Mouse (Mus musculus): ENCODE results near the gene Arhgef3. TPM values are rescaled to one million over a fixed set of nuclear protein-coding genes. Genes with fewer than 3 reads are reported as not detected.
A peak's percentile ranks its signal among the peaks of the same experiment; 100 is the strongest.

Gene Arhgef3
- polyA plus RNA-seq, 1 experiment from 2014 or later: 2.2 TPM

- Histone ChIP-seq H3K27me3 (ENCODE audit: control insufficient read depth, insufficient read depth, low read length) (no peaks in the 10 kb centered on the region), H3K4me2 (no peak overlapping the region), H3K4me3 (ENCODE audit: low read depth, low read length) (no peak overlapping the region), H3K9ac (ENCODE audit: low read length) (no peak overlapping the region), H3K4me1 (ENCODE audit: control insufficient read depth, insufficient read depth, low read length) (no peaks in the 10 kb centered on the region), H3K36me3 (ENCODE audit: control insufficient read depth, insufficient read depth, low read length) (no peaks in the 10 kb centered on the region), H3K27ac (ENCODE audit: low read depth, low read length) (no peak overlapping the region), H3K9me3 (ENCODE audit: control insufficient read depth, low read length) (no peaks in the 10 kb centered on the region)
- ATAC-seq (ENCODE audit: low FRiP score) (no peak), DNase-seq (ENCODE audit: low spot score, missing footprints) (no peak)
- WGBS: 84% methylated on average over 11 of the region's 11 CpGs
These were observed 60.6 kb downstream of the Arhgef3 start for GRCm38 (mm10) chr14:27175343-27175742.

DNA sequence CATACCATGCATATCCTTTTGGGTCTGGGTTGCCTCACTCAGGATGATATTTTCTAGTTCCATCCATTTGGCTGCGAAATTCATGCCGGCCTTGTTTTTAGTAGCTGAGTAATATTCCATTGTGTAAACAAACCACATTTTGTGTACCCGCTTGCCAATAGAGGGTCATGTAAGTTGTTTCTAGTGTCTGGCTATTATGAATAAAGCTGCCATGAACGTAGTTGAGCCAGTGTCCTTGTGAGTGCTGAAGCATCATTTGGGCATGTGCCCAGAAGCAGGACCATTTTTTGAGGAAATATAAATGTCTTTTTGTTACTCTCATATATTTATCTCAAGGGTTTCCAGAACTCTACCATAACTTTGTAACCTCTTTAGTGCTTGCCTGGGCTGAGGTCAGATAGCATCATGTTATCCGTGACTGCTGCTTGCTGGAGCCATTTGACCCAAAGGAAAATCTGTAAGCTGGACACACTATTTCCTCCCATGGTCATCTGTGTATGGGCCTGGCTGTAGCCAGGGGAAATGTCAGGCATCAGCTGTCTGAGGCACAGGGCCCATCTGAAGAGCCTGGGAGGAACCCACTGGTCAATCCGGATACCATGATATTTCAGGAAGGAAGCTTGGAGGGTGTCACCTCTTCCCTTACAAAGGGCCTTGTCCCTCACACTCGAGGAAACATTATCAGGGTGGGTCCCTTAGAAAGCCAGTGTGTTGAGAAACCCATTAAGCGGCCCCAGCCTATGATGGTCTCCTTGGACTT is 63.3 kb downstream of the Arhgef3 start:
- no peak for DNase-seq (ENCODE audit: low spot score, missing footprints)
- Histone ChIP-seq H3K9me3 (ENCODE audit: control insufficient read depth, low read length) (no peaks in the 10 kb centered on the region), H3K9ac (ENCODE audit: low read length) (no peak overlapping the region), H3K4me1 (ENCODE audit: control insufficient read depth, insufficient read depth, low read length) (no peaks in the 10 kb centered on the region), H3K27ac (ENCODE audit: low read depth, low read length) (no peak overlapping the region), H3K36me3 (ENCODE audit: control insufficient read depth, insufficient read depth, low read length) (no peaks in the 10 kb centered on the region), H3K4me2 (no peak overlapping the region), H3K4me3 (ENCODE audit: low read depth, low read length) (no peak overlapping the region), H3K27me3 (ENCODE audit: control insufficient read depth, insufficient read depth, low read length) (no peaks in the 10 kb centered on the region)
- no peak for ATAC-seq (ENCODE audit: low FRiP score)
- WGBS: 86% methylated on average over 8 of the region's 8 CpGs

GRCm38 (mm10) chr14:27178560-27178920 is 63.8 kb downstream of the Arhgef3 start:
- Histone ChIP-seq H3K4me1 (ENCODE audit: control insufficient read depth, insufficient read depth, low read length) (no peaks in the 10 kb centered on the region), H3K27ac (ENCODE audit: low read depth, low read length) (no peak overlapping the region), H3K9me3 (ENCODE audit: control insufficient read depth, low read length) (no peaks in the 10 kb centered on the region), H3K27me3 (ENCODE audit: control insufficient read depth, insufficient read depth, low read length) (no peaks in the 10 kb centered on the region), H3K36me3 (ENCODE audit: control insufficient read depth, insufficient read depth, low read length) (no peaks in the 10 kb centered on the region), H3K9ac (ENCODE audit: low read length) (no peak overlapping the region), H3K4me3 (ENCODE audit: low read depth, low read length) (no peak overlapping the region), H3K4me2 (no peak overlapping the region)
- WGBS: 87% methylated on average over 8 of the region's 8 CpGs
- DNase-seq (ENCODE audit: low spot score, missing footprints) (no peak), ATAC-seq (ENCODE audit: low FRiP score) (no peak)

DNA sequence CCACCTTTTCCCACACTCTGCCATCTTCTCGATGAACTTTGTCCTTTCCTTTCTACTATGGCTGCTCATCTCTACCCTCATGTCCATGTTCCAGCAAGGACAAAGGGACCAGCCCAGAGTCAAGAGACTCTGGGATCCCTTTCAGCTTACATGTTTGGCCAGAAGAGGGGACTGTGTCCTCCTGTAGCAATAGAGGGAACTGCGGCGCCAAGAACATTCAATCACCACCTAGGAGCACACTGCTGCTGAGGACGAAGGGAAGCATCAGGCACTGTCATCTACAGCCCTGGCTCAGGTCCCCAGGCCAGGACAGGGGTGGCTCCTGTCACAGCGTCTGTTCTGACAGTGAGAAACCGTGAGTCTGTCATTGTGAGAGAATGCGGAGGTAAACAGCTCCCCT is 65.1 kb downstream of the Arhgef3 start:
- Histone ChIP-seq H3K4me2 (no peak overlapping the region), H3K36me3 (ENCODE audit: control insufficient read depth, insufficient read depth, low read length) (no peaks in the 10 kb centered on the region), H3K27me3 (ENCODE audit: control insufficient read depth, insufficient read depth, low read length) (no peaks in the 10 kb centered on the region), H3K9ac (ENCODE audit: low read length) (no peak overlapping the region), H3K4me1 (ENCODE audit: control insufficient read depth, insufficient read depth, low read length) (no peaks in the 10 kb centered on the region), H3K4me3 (ENCODE audit: low read depth, low read length) (no peak overlapping the region), H3K27ac (ENCODE audit: low read depth, low read length) (no peak overlapping the region), H3K9me3 (ENCODE audit: control insufficient read depth, low read length) (no peaks in the 10 kb centered on the region)
- 90% methylated on average over 7 of the region's 7 CpGs for WGBS
- DNase-seq (ENCODE audit: low spot score, missing footprints): no peak
- ATAC-seq (ENCODE audit: low FRiP score): no peak

DNA sequence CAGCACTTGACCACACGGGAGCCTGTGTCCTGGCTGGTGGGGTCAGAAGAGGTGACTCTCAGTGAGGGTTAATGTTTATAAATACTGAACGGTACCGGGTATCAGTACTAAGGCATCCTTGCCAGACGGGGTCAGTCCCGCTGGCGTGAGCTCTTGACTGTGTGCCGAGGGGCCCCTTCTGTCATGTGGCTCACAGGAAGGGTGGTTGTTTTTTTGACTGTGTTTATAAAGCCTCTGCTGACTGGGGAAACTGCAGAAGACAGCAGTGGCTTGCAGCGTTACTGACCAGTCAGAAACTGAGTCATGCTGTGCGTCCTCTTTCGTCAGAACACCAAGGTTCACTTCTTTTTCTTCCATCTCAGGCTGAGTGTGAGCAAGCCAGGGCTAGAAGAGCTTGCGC is 67.4 kb downstream of the Arhgef3 start:
- DNase-seq (ENCODE audit: low spot score, missing footprints) (no peak), ATAC-seq (ENCODE audit: low FRiP score) (no peak)
- no peak overlapping the region for H3K9ac ChIP-seq (ENCODE audit: low read length)
- H3K4me2 ChIP-seq: no peak overlapping the region
- H3K27ac ChIP-seq (ENCODE audit: low read depth, low read length): no peak overlapping the region
- H3K27me3 ChIP-seq (ENCODE audit: control insufficient read depth, insufficient read depth, low read length): no peaks in the 10 kb centered on the region
- H3K4me1 ChIP-seq (ENCODE audit: control insufficient read depth, insufficient read depth, low read length): no peaks in the 10 kb centered on the region
- WGBS: 71% methylated on average over 11 of the region's 11 CpGs
- no peaks in the 10 kb centered on the region for H3K36me3 ChIP-seq (ENCODE audit: control insufficient read depth, insufficient read depth, low read length)
- no peak overlapping the region for H3K4me3 ChIP-seq (ENCODE audit: low read depth, low read length)
- H3K9me3 ChIP-seq (ENCODE audit: control insufficient read depth, low read length): no peaks in the 10 kb centered on the region

GRCm38 (mm10) chr14:27182646-27183438 is 68.1 kb downstream of the Arhgef3 start:
- Histone ChIP-seq H3K9me3 (ENCODE audit: control insufficient read depth, low read length) (no peaks in the 10 kb centered on the region), H3K27me3 (ENCODE audit: control insufficient read depth, insufficient read depth, low read length) (no peaks in the 10 kb centered on the region), H3K27ac (ENCODE audit: low read depth, low read length) (no peak overlapping the region), H3K4me1 (ENCODE audit: control insufficient read depth, insufficient read depth, low read length) (no peaks in the 10 kb centered on the region), H3K36me3 (ENCODE audit: control insufficient read depth, insufficient read depth, low read length) (no peaks in the 10 kb centered on the region), H3K9ac (ENCODE audit: low read length) (no peak overlapping the region), H3K4me2 (no peak overlapping the region), H3K4me3 (ENCODE audit: low read depth, low read length) (no peak overlapping the region)
- DNase-seq (ENCODE audit: low spot score, missing footprints) (no peak), ATAC-seq (ENCODE audit: low FRiP score) (no peak)
- WGBS: 76% methylated on average over 11 of the region's 11 CpGs

- no peak overlapping the region for H3K4me2 ChIP-seq
- no peaks in the 10 kb centered on the region for H3K9me3 ChIP-seq (ENCODE audit: control insufficient read depth, low read length)
- no peaks in the 10 kb centered on the region for H3K27me3 ChIP-seq (ENCODE audit: control insufficient read depth, insufficient read depth, low read length)
- no peak overlapping the region for H3K4me3 ChIP-seq (ENCODE audit: low read depth, low read length)
- no peak for ATAC-seq (ENCODE audit: low FRiP score)
- H3K9ac ChIP-seq (ENCODE audit: low read length): no peak overlapping the region
- 72% methylated on average over 16 of the region's 16 CpGs for WGBS
- H3K4me1 ChIP-seq (ENCODE audit: control insufficient read depth, insufficient read depth, low read length): no peaks in the 10 kb centered on the region
- H3K36me3 ChIP-seq (ENCODE audit: control insufficient read depth, insufficient read depth, low read length): no peaks in the 10 kb centered on the region
- peak; percentile 99 for DNase-seq (ENCODE audit: low spot score, missing footprints)
- no peak overlapping the region for H3K27ac ChIP-seq (ENCODE audit: low read depth, low read length)
These were observed 69.0 kb downstream of the Arhgef3 start for GRCm38 (mm10) chr14:27183501-27184230.

DNA sequence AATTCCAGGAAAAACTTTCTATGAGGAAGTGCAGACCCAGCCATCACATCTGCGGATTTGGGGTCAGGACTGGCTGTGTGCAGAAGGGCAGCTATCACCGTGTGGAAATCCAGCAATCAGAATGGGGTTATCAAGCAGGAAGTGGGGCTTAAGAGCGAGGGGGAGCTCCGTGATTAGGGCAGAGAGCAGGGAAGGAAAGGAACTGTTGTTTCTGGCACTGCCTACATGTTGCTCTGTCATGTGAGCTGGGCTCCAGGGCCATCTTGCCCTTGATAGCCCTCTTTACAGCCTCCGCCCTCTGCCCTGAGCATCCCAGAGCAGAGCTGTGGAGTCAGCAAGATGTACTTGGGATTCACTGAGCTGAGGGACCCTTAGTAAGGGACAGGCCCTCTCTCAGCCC is 71.2 kb downstream of the Arhgef3 start:
- no peak overlapping the region for H3K4me2 ChIP-seq
- no peak overlapping the region for H3K4me3 ChIP-seq (ENCODE audit: low read depth, low read length)
- no peaks in the 10 kb centered on the region for H3K9me3 ChIP-seq (ENCODE audit: control insufficient read depth, low read length)
- H3K36me3 ChIP-seq (ENCODE audit: control insufficient read depth, insufficient read depth, low read length): no peaks in the 10 kb centered on the region
- no peak overlapping the region for H3K27ac ChIP-seq (ENCODE audit: low read depth, low read length)
- no peak overlapping the region for H3K9ac ChIP-seq (ENCODE audit: low read length)
- H3K27me3 ChIP-seq (ENCODE audit: control insufficient read depth, insufficient read depth, low read length): no peaks in the 10 kb centered on the region
- no peaks in the 10 kb centered on the region for H3K4me1 ChIP-seq (ENCODE audit: control insufficient read depth, insufficient read depth, low read length)
- no peak for ATAC-seq (ENCODE audit: low FRiP score)
- WGBS: 86% methylated on average over 5 of the region's 5 CpGs
- no peak for DNase-seq (ENCODE audit: low spot score, missing footprints)

GRCm38 (mm10) chr14:27186596-27186995 is 71.9 kb downstream of the Arhgef3 start:
- Histone ChIP-seq H3K9me3 (ENCODE audit: control insufficient read depth, low read length) (no peaks in the 10 kb centered on the region), H3K4me2 (no peak overlapping the region), H3K27me3 (ENCODE audit: control insufficient read depth, insufficient read depth, low read length) (no peaks in the 10 kb centered on the region), H3K4me1 (ENCODE audit: control insufficient read depth, insufficient read depth, low read length) (no peaks in the 10 kb centered on the region), H3K36me3 (ENCODE audit: control insufficient read depth, insufficient read depth, low read length) (no peaks in the 10 kb centered on the region), H3K4me3 (ENCODE audit: low read depth, low read length) (no peak overlapping the region), H3K27ac (ENCODE audit: low read depth, low read length) (no peak overlapping the region), H3K9ac (ENCODE audit: low read length) (no peak overlapping the region)
- no peak for DNase-seq (ENCODE audit: low spot score, missing footprints)
- ATAC-seq (ENCODE audit: low FRiP score): no peak
- WGBS: 84% methylated on average over 4 of the region's 4 CpGs
